In the genomic region with DNA sequence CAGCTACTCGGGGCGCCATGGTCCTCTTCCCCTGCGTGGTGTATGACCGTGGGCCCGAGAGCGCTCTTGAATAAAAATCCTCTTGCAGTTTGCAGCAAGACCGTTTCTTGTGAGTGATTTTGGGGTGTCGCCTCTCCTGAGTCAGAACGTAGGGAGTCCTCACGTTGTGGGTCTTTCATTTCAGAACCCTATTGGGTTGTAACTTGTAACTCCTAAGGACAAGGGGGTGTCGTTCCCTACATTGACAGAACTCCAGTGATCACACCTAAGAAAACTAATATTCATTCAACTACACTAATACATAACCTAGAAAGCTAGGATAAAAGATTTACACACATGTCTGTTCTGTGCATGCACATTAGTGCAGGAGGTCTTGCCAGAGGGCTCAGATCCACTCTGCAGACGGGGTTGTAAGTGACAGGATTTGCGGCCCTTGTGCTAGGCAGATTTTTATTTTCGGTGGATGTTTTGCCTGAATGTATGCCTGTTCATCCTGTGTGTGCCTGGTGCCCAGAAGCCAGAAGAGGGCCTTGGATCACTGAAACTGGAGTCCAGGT, we compare ENCODE assay signal across 15 mouse cellular contexts.
"Had no signal": no experiment of that assay in that cellular context is flagged by ENCODE, and none has a peak within 500 bp of the region (broad histone marks: within the 10 kb centered on the region; RNA-seq: fewer than 3 reads in every experiment).

No protein-coding gene starts in this region.

- DNase-seq: cerebellum, adult 9-11 months; cerebellum, postnatal 10 days; cerebellum, postnatal 14 days; cerebellum, postnatal 25 days; cerebellum, postnatal 36 days; embryo, embryonic 11 days; forebrain, postnatal 0 days; gastrocnemius, adult 2 months; gastrocnemius, postnatal 10 days; gastrocnemius, postnatal 14 days; gastrocnemius, postnatal 25 days; gastrocnemius, postnatal 36 days; heart, adult 11 months; heart, adult 18-20 months; heart, adult 2 months had no signal
